ENCODE assay signal across 13 mouse cellular contexts in genomic region chr2:168968136-168968925, GRCm38 (mm10). TPM values are rescaled to one million over a fixed set of nuclear protein-coding genes. Genes with fewer than 3 reads are reported as not detected.
DNase-seq lines count a peak whose midpoint lies in the region.
"Had no signal": no experiment of that assay in that cellular context is flagged by ENCODE, and none has a peak within 500 bp of the region (broad histone marks: within the 10 kb centered on the region; RNA-seq: fewer than 3 reads in every experiment).

No protein-coding gene starts in this region.

- peak; percentile 34 for DNase-seq in kidney, adult 18-20 months
- no peak for DNase-seq in kidney, postnatal 10 days
- DNase-seq in cerebellum, adult 18-20 months, result peak; percentile 37 to 43
- DNase-seq in cerebellum, postnatal 10 days, result peak; percentile 86 to 88
- DNase-seq in gastrocnemius, postnatal 25 days, result peak; percentile 63
- no peak for DNase-seq in frontal cortex, postnatal 25 days (ENCODE audit: low spot score in 2 of 2)
- DNase-seq in layer of hippocampus, postnatal 36 days, result no peak
- DNase-seq: heart, postnatal 14 days; kidney, postnatal 4 days; lung, adult 18-20 months; lung, postnatal 36 days; right cerebral cortex, postnatal 4 days; thymus, postnatal 4 days had no signal

RNA-seq across cellular contexts. Expression of gene Zfp64, which starts 12.9 kb away (rescaled TPM):
- 1 to 10 TPM; 6.1 to 6.3 TPM for total RNA-seq in gastrocnemius, postnatal 25 days (2021)
- total RNA-seq in layer of hippocampus, postnatal 36 days (2021), result 10 to 100 TPM; 15.8 to 16.0 TPM

Comparison
In these comparisons a context has a peak if more than half of its experiments do, and no peak if none do; other contexts are left out.
1. DNase-seq: peak in kidney, adult 18-20 months (single experiment), cerebellum, adult 18-20 months (2 of 2), cerebellum, postnatal 10 days (2 of 2) and gastrocnemius, postnatal 25 days (single experiment); none in kidney, postnatal 10 days (single experiment), frontal cortex, postnatal 25 days (0 of 2) and layer of hippocampus, postnatal 36 days (0 of 2).